Mouse (Mus musculus): Measurements from ENCODE around the gene Klf12. TPM values are rescaled to one million over a fixed set of nuclear protein-coding genes. Genes with fewer than 3 reads are reported as not detected.

Klf12 gene
- polyA plus RNA-seq, 1 experiment from 2014 or later = 39.6 TPM

DNA sequence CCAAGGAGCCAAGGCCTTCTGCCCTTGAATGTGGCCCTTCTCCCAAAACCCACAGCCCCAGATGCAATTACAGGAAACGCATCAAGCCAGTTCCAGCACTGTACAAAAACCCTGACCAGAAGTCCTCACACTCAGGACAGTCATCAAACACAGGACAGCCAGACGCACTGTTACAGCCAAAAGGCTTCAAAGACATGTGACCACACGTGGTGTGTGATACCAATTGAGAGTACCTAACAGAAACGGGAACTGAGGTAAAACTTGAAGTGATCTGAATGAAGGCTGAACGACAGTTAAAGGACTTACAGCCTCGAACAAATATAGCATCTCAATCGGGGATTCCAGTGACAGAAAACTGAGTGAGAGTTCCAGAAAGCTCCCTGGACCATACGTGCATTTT lies 87.3 kb downstream of the Klf12 start:
- no peak overlapping the region for H3K4me2 ChIP-seq (replicated peaks)
- no peak for ATAC-seq (ENCODE audit: low FRiP score)
- no peaks in the 10 kb centered on the region for H3K9me3 ChIP-seq (replicated peaks)
- H3K9ac ChIP-seq = no peak overlapping the region
- H3K27me3 ChIP-seq = no peaks in the 10 kb centered on the region
- no peak overlapping the region for H3K27ac ChIP-seq
- 0 out of 2 replicates have a peak, but pooled peaks cover 3% of the 10 kb centered on the region for H3K36me3 ChIP-seq
- H3K4me1 ChIP-seq = no peaks in the 10 kb centered on the region
- no peak overlapping the region for H3K4me3 ChIP-seq
- 93% methylated on average over 8 of the region's 8 CpGs for WGBS

DNA sequence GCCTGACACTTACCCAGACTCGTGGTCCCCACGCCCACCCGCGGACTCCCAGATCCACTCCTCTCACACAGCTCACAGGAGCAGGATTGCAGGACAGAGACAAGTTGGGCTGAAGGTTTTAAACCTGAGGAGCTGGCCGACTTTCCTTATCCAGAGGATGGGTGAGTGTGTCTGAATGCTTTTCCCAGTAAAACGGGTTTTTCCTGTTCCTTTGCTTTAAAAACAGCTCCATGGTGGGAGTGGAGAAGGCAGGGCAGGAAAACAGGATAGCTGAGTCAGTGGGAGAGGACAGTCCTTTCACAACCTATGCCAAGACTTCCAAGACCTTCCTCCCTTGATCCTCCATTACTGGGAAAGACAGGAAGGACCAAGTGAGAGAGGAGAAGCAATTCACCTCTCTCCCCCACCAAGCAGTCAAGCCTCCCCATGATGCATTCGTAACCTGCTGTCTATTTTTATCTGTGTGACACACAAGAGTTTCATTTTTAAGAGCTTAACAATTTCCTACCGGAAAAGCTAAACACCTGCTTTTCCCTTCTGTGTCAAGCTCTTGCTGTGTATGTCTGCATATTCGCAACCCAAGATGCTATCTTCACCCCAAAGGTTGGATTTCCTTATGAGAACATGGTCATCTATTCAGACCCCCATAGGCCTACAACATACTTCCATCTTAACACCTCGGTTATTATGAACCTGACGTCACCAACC lies 94.8 kb downstream of the Klf12 start:
- Histone ChIP-seq H3K4me3 (no peak overlapping the region), H3K4me2 (replicated peaks) (no peak overlapping the region), H3K9ac (no peak overlapping the region), H3K9me3 (replicated peaks) (no peaks in the 10 kb centered on the region), H3K36me3 (no peaks in the 10 kb centered on the region), H3K27me3 (no peaks in the 10 kb centered on the region), H3K27ac (no peak overlapping the region), H3K4me1 (no peaks in the 10 kb centered on the region)
- 82% methylated on average over 11 of the region's 11 CpGs for WGBS
- no peak for ATAC-seq (ENCODE audit: low FRiP score)

DNA sequence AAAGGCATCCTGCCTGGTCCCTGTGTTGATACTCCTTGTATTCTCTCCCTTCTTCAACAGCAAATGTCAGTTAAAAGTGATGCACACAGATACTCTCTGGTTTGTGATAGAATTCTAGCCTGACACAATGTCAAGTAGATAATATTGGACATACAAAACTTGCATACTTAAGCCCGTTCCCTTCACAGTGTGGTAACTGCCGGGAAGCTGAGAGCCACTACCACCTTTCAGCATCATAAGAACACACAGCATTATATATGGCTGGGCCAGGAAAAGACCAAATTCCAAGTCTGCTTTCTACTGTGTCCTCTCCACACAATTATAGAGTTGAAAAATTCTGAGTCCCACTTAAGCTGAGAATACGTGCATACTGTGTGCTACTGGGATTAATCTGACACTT lies 97.1 kb downstream of the Klf12 start:
- no peak overlapping the region for H3K27ac ChIP-seq
- no peak overlapping the region for H3K4me3 ChIP-seq
- no peak overlapping the region for H3K4me2 ChIP-seq (replicated peaks)
- H3K27me3 ChIP-seq = no peaks in the 10 kb centered on the region
- ATAC-seq (ENCODE audit: low FRiP score) = no peak
- no peaks in the 10 kb centered on the region for H3K9me3 ChIP-seq (replicated peaks)
- no peaks in the 10 kb centered on the region for H3K36me3 ChIP-seq
- 68% methylated on average over 3 of the region's 3 CpGs for WGBS
- H3K4me1 ChIP-seq = no peaks in the 10 kb centered on the region
- H3K9ac ChIP-seq = no peak overlapping the region

DNA sequence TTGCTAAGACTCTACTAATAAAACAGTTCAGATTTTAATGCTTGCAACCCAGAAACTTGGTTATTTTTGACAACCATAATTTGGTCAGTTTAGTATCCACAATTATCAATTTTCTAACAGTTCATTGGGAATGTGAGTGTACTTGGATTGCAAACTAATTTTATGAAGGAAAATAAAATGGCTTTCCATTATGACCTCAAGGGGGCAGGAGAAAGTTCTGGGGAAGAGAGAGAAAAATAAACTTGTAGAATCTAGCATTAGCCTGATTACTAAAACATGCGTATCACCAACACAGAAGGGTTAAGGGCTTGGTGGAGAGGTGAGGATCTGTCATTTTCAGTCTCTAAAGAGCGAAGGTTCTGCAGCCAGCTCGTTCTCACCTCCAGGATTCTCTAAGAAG lies 106.7 kb downstream of the Klf12 start:
- no peak overlapping the region for H3K9ac ChIP-seq
- no peak overlapping the region for H3K27ac ChIP-seq
- no peak for ATAC-seq (ENCODE audit: low FRiP score)
- WGBS = 77% methylated on average over 3 of the region's 3 CpGs
- no peak overlapping the region for H3K4me3 ChIP-seq
- H3K36me3 ChIP-seq = no peaks in the 10 kb centered on the region
- H3K9me3 ChIP-seq (replicated peaks) = no peaks in the 10 kb centered on the region
- no peaks in the 10 kb centered on the region for H3K27me3 ChIP-seq
- no peaks in the 10 kb centered on the region for H3K4me1 ChIP-seq
- no peak overlapping the region for H3K4me2 ChIP-seq (replicated peaks)

DNA sequence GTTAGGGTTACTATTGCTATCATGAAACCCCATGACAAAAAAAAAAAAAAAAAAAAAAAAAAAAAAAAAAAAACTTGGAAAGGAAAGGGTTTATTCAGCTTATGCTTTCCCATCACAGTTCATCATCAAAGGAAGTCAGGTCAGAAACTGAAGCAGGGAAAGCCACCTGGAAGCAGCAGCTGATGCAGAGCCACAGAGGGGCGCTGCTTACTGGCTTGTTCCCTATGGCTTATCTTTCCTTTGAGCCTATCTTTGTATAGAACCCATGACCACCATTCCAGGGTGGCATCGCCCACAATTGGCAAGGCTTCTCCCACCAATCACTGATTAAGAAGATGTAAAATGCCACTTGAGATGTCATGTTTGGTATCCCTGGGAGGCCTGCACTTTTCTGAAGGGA lies 119.4 kb downstream of the Klf12 start:
- Histone ChIP-seq H3K4me1 (no peaks in the 10 kb centered on the region), H3K9me3 (replicated peaks) (no peaks in the 10 kb centered on the region), H3K9ac (no peak overlapping the region), H3K4me3 (no peak overlapping the region), H3K4me2 (replicated peaks) (no peak overlapping the region), H3K27me3 (no peaks in the 10 kb centered on the region), H3K36me3 (no peaks in the 10 kb centered on the region), H3K27ac (no peak overlapping the region)
- no peak for ATAC-seq (ENCODE audit: low FRiP score)
- 90% methylated on average over 2 of the region's 2 CpGs for WGBS

DNA sequence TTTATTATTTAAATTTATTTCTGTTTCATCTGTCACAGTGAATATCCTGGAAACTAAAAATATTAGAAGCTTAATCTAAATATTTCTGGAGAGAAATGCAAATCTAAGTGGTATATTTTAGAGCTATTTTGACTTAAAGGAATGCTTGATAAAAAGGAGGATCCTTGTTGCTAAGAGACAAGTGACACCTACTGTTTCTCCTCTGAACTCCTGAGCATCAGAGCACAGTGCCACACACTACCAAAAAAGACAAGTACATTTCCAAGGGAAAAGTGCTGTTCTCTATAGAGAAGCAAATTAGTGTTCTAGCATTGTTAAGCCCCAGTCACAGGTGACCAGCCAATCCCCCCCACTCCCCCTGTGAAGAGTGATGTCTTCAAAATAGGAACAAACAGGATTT lies 127.8 kb downstream of the Klf12 start:
- Histone ChIP-seq H3K27me3 (no peaks in the 10 kb centered on the region), H3K36me3 (no peaks in the 10 kb centered on the region), H3K27ac (no peak overlapping the region), H3K9me3 (replicated peaks) (no peaks in the 10 kb centered on the region), H3K4me3 (no peak overlapping the region), H3K9ac (no peak overlapping the region), H3K4me2 (replicated peaks) (no peak overlapping the region), H3K4me1 (no peaks in the 10 kb centered on the region)
- ATAC-seq (ENCODE audit: low FRiP score) = no peak

DNA sequence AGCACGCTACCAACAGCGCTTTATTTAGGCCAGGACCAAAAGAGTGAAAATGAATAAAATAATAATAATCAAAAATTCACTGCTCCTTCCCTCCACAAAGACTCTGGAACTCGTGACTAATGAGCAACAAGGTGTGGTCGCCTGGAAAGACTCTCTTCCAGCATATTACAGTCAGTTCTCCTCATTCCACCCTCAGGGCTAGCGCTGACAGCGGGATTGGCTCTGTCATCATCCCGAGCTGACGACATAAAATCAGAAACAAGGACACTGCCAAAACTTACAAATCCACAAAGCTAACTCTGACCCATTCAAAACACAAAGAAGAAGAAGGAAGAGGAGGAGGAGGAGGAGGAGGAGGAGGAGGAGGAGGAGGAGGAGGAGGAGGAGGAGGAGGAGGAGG lies 136.8 kb downstream of the Klf12 start:
- H3K27me3 ChIP-seq = no peaks in the 10 kb centered on the region
- no peak overlapping the region for H3K4me2 ChIP-seq (replicated peaks)
- H3K4me1 ChIP-seq = no peaks in the 10 kb centered on the region
- no peak for ATAC-seq (ENCODE audit: low FRiP score)
- no peaks in the 10 kb centered on the region for H3K9me3 ChIP-seq (replicated peaks)
- H3K4me3 ChIP-seq = no peak overlapping the region
- WGBS = 92% methylated on average over 8 of the region's 8 CpGs
- H3K9ac ChIP-seq = no peak overlapping the region
- H3K27ac ChIP-seq = no peak overlapping the region
- H3K36me3 ChIP-seq = peaks cover 12% of the 10 kb centered on the region; the same call in 1 of the 2 replicates

DNA sequence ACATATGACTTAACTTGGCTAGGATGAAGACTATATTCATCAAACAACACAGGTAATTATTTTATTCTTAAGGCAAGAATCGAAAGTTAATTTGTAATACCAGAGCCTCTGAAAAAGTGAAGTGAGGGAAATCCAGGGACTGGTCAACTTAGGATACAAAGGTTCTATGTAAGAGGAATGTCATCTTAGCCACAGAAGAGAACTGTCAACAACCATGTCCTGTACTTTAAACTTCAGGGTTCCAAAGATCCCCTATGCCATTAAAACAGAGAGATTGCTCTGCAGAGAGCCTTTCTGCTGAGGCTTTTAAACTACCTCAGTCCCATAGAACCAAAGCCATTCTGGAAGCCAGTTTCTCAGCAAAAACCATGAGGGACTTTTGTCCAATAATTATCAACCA lies 144.1 kb downstream of the Klf12 start:
- H3K4me1 ChIP-seq = no peaks in the 10 kb centered on the region
- H3K9ac ChIP-seq = no peak overlapping the region
- no peak overlapping the region for H3K4me3 ChIP-seq
- ATAC-seq (ENCODE audit: low FRiP score) = no peak
- 95% methylated on average over 1 of the region's 1 CpGs for WGBS
- H3K36me3 ChIP-seq = peaks cover 10% of the 10 kb centered on the region; the same call in 1 of the 2 replicates
- H3K27me3 ChIP-seq = no peaks in the 10 kb centered on the region
- no peak overlapping the region for H3K4me2 ChIP-seq (replicated peaks)
- H3K27ac ChIP-seq = no peak overlapping the region
- no peaks in the 10 kb centered on the region for H3K9me3 ChIP-seq (replicated peaks)

DNA sequence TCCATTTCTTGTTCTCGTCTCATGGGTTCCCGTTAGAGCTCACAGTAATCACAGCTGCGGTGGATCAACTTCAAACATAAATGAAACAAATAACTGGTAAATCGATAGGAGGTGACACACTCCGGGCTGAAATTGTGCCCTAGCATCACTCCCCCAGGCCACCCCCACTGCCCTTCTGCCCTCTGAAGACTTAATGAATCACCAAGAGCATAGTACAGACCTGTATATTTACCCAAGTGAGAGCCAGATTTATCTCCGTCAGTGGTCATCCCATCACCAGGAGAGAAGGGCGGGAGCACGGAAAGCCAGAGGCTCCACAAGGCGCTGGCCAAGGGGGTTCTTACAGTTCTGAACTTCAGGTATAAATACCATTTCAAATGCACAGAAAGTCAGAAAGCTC lies 150.2 kb downstream of the Klf12 start:
- 87% methylated on average over 9 of the region's 9 CpGs for WGBS
- no peaks in the 10 kb centered on the region for H3K4me1 ChIP-seq

DNA sequence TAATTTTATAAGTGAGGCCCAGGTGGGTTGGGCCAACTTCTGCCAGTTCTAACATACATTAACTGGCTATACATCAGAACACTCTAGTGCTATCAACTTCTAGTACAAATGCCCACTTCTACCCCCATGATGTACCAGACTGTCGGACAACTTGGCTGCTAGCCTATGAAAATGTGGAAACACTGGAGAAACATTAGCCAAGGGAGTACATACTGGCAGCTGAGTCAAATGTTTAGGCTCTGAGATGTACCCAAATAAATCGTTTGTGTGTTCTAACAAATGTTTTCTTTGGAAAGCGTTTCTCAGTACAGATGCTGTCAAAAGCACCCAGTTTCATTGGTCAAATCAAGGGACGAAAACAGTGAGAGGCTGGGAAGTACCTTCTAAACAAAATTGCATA lies 152.0 kb downstream of the Klf12 start:
- no peak for ATAC-seq (ENCODE audit: low FRiP score)
- 89% methylated on average over 4 of the region's 4 CpGs for WGBS
- no peaks in the 10 kb centered on the region for H3K27me3 ChIP-seq

More for the DNA sequence above, 150.2 kb downstream of the Klf12 start:
- Histone ChIP-seq H3K4me3 (no peak overlapping the region), H3K27ac (no peak overlapping the region), H3K36me3 (no peaks in the 10 kb centered on the region), H3K4me2 (replicated peaks) (no peak overlapping the region), H3K9ac (no peak overlapping the region), H3K9me3 (replicated peaks) (no peaks in the 10 kb centered on the region), H3K27me3 (no peaks in the 10 kb centered on the region)
- ATAC-seq (ENCODE audit: low FRiP score) = no peak

DNA sequence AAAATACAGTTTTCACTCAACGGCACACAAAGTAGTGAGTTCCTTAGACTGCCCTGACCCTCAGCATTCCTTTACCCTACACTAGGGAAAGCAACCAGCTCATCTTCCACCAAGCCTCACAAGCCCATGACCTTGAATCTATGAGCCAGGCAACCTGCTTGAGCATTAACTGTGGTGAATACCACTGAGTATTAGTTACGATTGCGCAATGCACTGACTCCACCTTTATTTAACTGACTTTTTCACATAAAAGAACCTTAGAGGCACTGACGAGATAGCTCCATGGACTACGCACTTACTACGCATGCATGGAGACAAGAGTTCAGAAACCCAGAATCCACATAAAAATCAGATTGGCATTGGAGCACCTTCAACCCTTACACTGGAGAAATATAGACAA lies 158.4 kb downstream of the Klf12 start:
- H3K27me3 ChIP-seq = no peaks in the 10 kb centered on the region
- H3K9ac ChIP-seq = no peak overlapping the region
- no peak overlapping the region for H3K27ac ChIP-seq
- ATAC-seq (ENCODE audit: low FRiP score) = no peak
- no peaks in the 10 kb centered on the region for H3K36me3 ChIP-seq
- H3K4me1 ChIP-seq = no peaks in the 10 kb centered on the region
- H3K4me3 ChIP-seq = no peak overlapping the region
- no peak overlapping the region for H3K4me2 ChIP-seq (replicated peaks)
- no peaks in the 10 kb centered on the region for H3K9me3 ChIP-seq (replicated peaks)
- 74% methylated on average over 6 of the region's 6 CpGs for WGBS

More for the DNA sequence above, 152.0 kb downstream of the Klf12 start:
- H3K27ac ChIP-seq = no peak overlapping the region
- no peak overlapping the region for H3K4me2 ChIP-seq (replicated peaks)
- no peaks in the 10 kb centered on the region for H3K4me1 ChIP-seq
- H3K9me3 ChIP-seq (replicated peaks) = no peaks in the 10 kb centered on the region
- H3K9ac ChIP-seq = no peak overlapping the region
- no peaks in the 10 kb centered on the region for H3K36me3 ChIP-seq
- no peak overlapping the region for H3K4me3 ChIP-seq

DNA sequence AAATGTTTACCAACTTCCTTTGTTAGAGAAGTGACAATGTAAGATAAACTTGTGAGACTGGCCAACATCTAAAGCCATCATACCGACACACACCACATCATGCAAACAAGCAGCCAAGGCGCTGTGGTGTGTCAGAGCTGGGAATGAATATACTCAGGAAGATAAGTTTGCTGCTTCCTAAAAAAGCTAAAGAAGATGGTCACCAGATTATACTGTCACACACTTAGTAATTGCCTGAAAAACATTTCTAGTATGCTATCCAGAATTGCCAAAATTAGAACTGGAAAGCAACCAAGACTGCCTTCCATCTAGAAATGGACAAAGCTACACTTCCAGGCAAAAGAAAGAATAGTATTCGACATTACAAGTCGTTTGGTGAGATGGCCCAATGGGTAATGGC lies 163.4 kb downstream of the Klf12 start:
- Histone ChIP-seq H3K9me3 (replicated peaks) (no peaks in the 10 kb centered on the region), H3K27ac (no peak overlapping the region), H3K36me3 (no peaks in the 10 kb centered on the region), H3K9ac (no peak overlapping the region), H3K4me2 (replicated peaks) (no peak overlapping the region), H3K4me1 (no peaks in the 10 kb centered on the region), H3K4me3 (no peak overlapping the region), H3K27me3 (no peaks in the 10 kb centered on the region)
- no peak for ATAC-seq (ENCODE audit: low FRiP score)
- WGBS = 93% methylated on average over 4 of the region's 4 CpGs

DNA sequence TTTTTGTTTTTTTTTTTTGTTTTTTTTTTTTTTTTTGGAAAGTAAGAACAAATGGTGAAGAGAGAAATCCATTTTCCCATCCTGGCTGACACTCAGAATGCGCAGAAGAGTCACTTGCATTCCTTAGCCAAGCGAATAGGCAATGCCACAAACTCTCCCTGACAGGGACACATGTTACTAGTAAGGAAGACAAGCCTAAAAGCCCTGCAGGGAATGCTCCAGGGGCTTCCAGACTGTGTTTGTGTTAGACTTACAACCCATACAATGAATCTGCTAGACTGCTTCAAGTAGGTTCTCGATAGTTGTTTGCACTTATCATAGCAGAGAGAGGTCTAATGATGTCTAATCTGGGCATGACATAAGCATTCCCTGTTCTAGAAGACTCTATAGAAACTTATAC lies 164.6 kb downstream of the Klf12 start:
- ATAC-seq (ENCODE audit: low FRiP score) = no peak
- Histone ChIP-seq H3K36me3 (no peaks in the 10 kb centered on the region), H3K27me3 (no peaks in the 10 kb centered on the region), H3K4me1 (no peaks in the 10 kb centered on the region), H3K9ac (no peak overlapping the region), H3K4me2 (replicated peaks) (no peak overlapping the region), H3K27ac (no peak overlapping the region), H3K4me3 (no peak overlapping the region), H3K9me3 (replicated peaks) (no peaks in the 10 kb centered on the region)
- 68% methylated on average over 3 of the region's 3 CpGs for WGBS

Data from hindbrain, embryonic 12.5 days (tissue).